Mouse (Mus musculus) CH12.LX (cell line): ENCODE measurements around the gene Crtc2. TPM values are rescaled to one million over a fixed set of nuclear protein-coding genes. Genes with fewer than 3 reads are reported as not detected.

Experiments
- DNase-seq: peaks from one replicate; pipeline ENCODE4 v3.0.0-alpha.2; 2013; ENCODE audit errors: extremely low read depth
- H3K27ac ChIP-seq: 2 replicates; pipeline ENCODE4 v1.5.1; 2012; ENCODE audit warnings: low read depth, mild to moderate bottlenecking, control low read depth, moderate library complexity; ENCODE audit not compliant: insufficient read depth
- H3K27me3 ChIP-seq: replicated peaks from 2 replicates; pipeline ENCODE3; 2012; ENCODE audit warnings: inconsistent platforms
- H3K36me3 ChIP-seq, 2 experiments: replicated peaks in 1 of 2; 2 replicates each; pipeline versions ENCODE3 to v1.6.1; 2012; ENCODE audit warnings: inconsistent platforms in 1 of 2, low read length in 1 of 2, mild to moderate bottlenecking in 1 of 2, mixed read lengths in 1 of 2, moderate library complexity in 1 of 2; ENCODE audit not compliant: control insufficient read depth in 1 of 2, insufficient read depth in 1 of 2
- H3K4me1 ChIP-seq, 2 experiments: 2 replicates each; pipeline ENCODE4 v1.6.1; 2012; ENCODE audit warnings: inconsistent platforms in 1 of 2, moderate library complexity in 1 of 2; ENCODE audit not compliant: insufficient read depth in 2 of 2, control insufficient read depth in 1 of 2
- H3K4me2 ChIP-seq: 2 replicates; pipeline ENCODE4 v1.6.1; 2012; ENCODE audit warnings: low read depth, mild to moderate bottlenecking, control low read depth; ENCODE audit not compliant: poor library complexity, insufficient read depth, severe bottlenecking
- H3K4me3 ChIP-seq, 3 experiments: fragments of 150-350 bp in 1 of 3; sonication (generic) in 1 of 3; replicated peaks in 1 of 3; 2 replicates each; pipeline versions ENCODE3 to v1.5.1; 2011 to 2012; ENCODE audit warnings: low read depth in 2 of 3, low read length in 2 of 3, mild to moderate bottlenecking in 2 of 3, moderate library complexity in 2 of 3, control low read depth in 1 of 3, improper control_type of control experiment in 1 of 3, inconsistent platforms in 1 of 3, mixed read lengths in 1 of 3; ENCODE audit not compliant: poor library complexity in 1 of 3
- H3K79me2 ChIP-seq: replicated peaks from 2 replicates; pipeline ENCODE4 v1.6.1; 2012; ENCODE audit warnings: mild to moderate bottlenecking, moderate library complexity; ENCODE audit not compliant: control insufficient read depth, poor library complexity, insufficient read depth, severe bottlenecking; ENCODE audit errors: extremely low read depth
- H3K9ac ChIP-seq: 2 replicates; pipeline ENCODE4 v1.6.1; 2012; ENCODE audit warnings: low read depth, mild to moderate bottlenecking, control low read depth, moderate library complexity; ENCODE audit not compliant: insufficient read depth
- H3K9me3 ChIP-seq: replicated peaks from 2 replicates; pipeline ENCODE3; 2012; ENCODE audit warnings: low read length, inconsistent platforms, mixed read lengths
- BHLHE40 ChIP-seq: IDR thresholded peaks from 2 replicates; pipeline ENCODE4 v1.6.1; 2011; ENCODE audit warnings: mild to moderate bottlenecking, low read depth, low read length, improper control_type of control experiment
- CHD1 ChIP-seq: IDR thresholded peaks from 2 replicates; pipeline ENCODE4 v1.6.1; 2012; ENCODE audit warnings: low read depth, low read length, improper control_type of control experiment, inconsistent platforms
- CTCF ChIP-seq, 2 experiments: IDR thresholded peaks in 1 of 2; conservative IDR thresholded peaks in 1 of 2; 2 replicates each; pipeline ENCODE4 v1.5.1; 2011 to 2012; ENCODE audit warnings: low read depth in 2 of 2, low read length in 2 of 2, improper control_type of control experiment in 1 of 2, inconsistent platforms in 1 of 2, mild to moderate bottlenecking in 1 of 2, moderate library complexity in 1 of 2
- ETS1 ChIP-seq: conservative IDR thresholded peaks from 2 replicates; pipeline ENCODE4 v1.6.1; 2012; ENCODE audit warnings: low read depth, mild to moderate bottlenecking, inconsistent platforms, low read length, improper control_type of control experiment, moderate library complexity
- GABPA ChIP-seq: IDR thresholded peaks from 2 replicates; pipeline ENCODE4 v1.6.1; 2012; ENCODE audit warnings: low read depth, low read length, improper control_type of control experiment, inconsistent platforms; ENCODE audit not compliant: insufficient replicate concordance
- HCFC1 ChIP-seq: IDR thresholded peaks from 2 replicates; pipeline ENCODE4 v1.6.1; 2012; ENCODE audit warnings: low read depth, mild to moderate bottlenecking, inconsistent platforms, low read length, improper control_type of control experiment
- IRF4 ChIP-seq: IDR thresholded peaks from 2 replicates; pipeline ENCODE4 v1.6.1; 2014; ENCODE audit warnings: low read depth, mild to moderate bottlenecking, inconsistent platforms, low read length, improper control_type of control experiment
- MEF2A ChIP-seq: IDR thresholded peaks from 2 replicates; pipeline ENCODE4 v1.6.1; 2014; ENCODE audit warnings: low read depth, mild to moderate bottlenecking, inconsistent platforms, low read length, improper control_type of control experiment, borderline replicate concordance
- MYC ChIP-seq: IDR thresholded peaks from 2 replicates; pipeline ENCODE4 v1.6.1; 2011; ENCODE audit warnings: low read depth, mild to moderate bottlenecking, improper control_type of control experiment, low read length
- NRF1 ChIP-seq: IDR thresholded peaks from 2 replicates; pipeline ENCODE4 v1.6.1; 2014; ENCODE audit warnings: low read depth, mild to moderate bottlenecking, inconsistent platforms, low read length, improper control_type of control experiment, moderate library complexity
- RAD21 ChIP-seq: IDR thresholded peaks from 2 replicates; pipeline ENCODE4 v1.6.1; 2011; ENCODE audit warnings: low read depth, mild to moderate bottlenecking, low read length, improper control_type of control experiment, moderate library complexity
- SMC3 ChIP-seq: IDR thresholded peaks from 2 replicates; pipeline ENCODE4 v1.6.1; 2011; ENCODE audit warnings: low read depth, low read length, improper control_type of control experiment
- ZNF384 ChIP-seq: IDR thresholded peaks from 2 replicates; pipeline ENCODE4 v1.6.1; 2012; ENCODE audit warnings: low read depth, low read length, improper control_type of control experiment, inconsistent platforms
- dilution Hi-C: fragments of 300-500 bp; cut with MboI; formaldehyde crosslinking; loops from 2 replicates; pipeline ENCODE4 v1.14.3; 2020; ENCODE audit warnings: low sequenced_read_pairs; ENCODE audit not compliant: extremely low pct_unique_long_range_greater_than_20kb, extremely low pct_ligation_motif_present
- in situ Hi-C: fragments of 300-500 bp; cut with MboI; formaldehyde crosslinking; loops from 3 replicates; pipeline ENCODE4 v1.14.3; 2019; ENCODE audit warnings: low sequenced_read_pairs, low pct_ligation_motif_present, low pct_unique_long_range_greater_than_20kb, mixed read lengths
- polyA plus RNA-seq: library from polyadenylated mRNA; unstranded; fragments of >175 nt; gene quantifications from 2 replicates; pipeline ENCODE4 v1.2.1, GENCODE M21; 2012; ENCODE audit warnings: low read depth; ENCODE audit not compliant: insufficient read length
- total RNA-seq, 2 experiments: library from RNA; depleted of rRNA; stranded (reverse); fragments of 300-350 nt in 1 of 2; fragments of >200 nt in 1 of 2; gene quantifications; 2 replicates each; pipeline ENCODE4 v1.2.3; 2012 to 2014

Crtc2 gene
- total and polyA plus RNA-seq, 3 experiments = 6.1 to 69.8 (median 13.5) TPM

DNA sequence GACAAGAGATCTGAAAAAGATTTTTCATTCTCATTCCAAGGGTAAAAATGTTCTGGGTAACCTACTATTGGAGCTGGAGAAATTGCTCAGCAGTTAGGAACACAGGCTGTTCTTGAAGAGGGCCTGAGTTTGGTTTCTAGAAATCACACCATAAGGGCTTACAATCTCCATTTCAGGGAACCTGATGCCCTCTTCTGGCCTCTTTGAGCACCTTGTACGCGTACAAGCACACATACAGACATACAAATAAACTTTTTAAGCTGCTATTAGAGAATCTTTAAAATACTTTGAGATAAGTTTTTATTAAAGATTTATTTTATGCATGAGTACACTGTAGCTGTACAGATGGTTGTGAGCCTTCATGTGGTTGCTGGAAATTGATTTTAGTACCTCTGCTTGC, 49.4 kb upstream of the Crtc2 start:
- no peak overlapping the region for H3K9ac ChIP-seq
- H3K36me3 ChIP-seq = peaks cover 18 to 38% of the 10 kb centered on the region in 2 experiments
- no peaks in the 10 kb centered on the region for H3K27me3 ChIP-seq
- peaks cover 7 to 20% of the 10 kb centered on the region in 2 experiments for H3K4me1 ChIP-seq
- dilution Hi-C loops (no loop called here), in situ Hi-C loops (no loop called here)
- no peak for DNase-seq
- H3K27ac ChIP-seq = no peak overlapping the region
- no peaks in the 10 kb centered on the region for H3K9me3 ChIP-seq
- no peak overlapping the region for H3K4me2 ChIP-seq
- H3K79me2 ChIP-seq = no peaks in the 10 kb centered on the region; the same call in 1 of the 2 replicates
- TF ChIP-seq CTCF (conservative IDR thresholded peaks at IDR 0.05 in 1 of 2, IDR thresholded peaks at IDR 0.05 in 1 of 2; ENCODE audit: low read depth in 2 of 2, low read length in 2 of 2) = peak in 1 of 2 experiments; percentile 56; a peak in 2 of 4 replicates
- TF ChIP-seq GABPA = no peak
- no peak for TF ChIP-seq NRF1
- TF ChIP-seq HCFC1 = no peak
- TF ChIP-seq SMC3 = peak; percentile 26
- peak; percentile 56 for TF ChIP-seq RAD21
- no peak for TF ChIP-seq MEF2A
- no peak overlapping the region for H3K4me3 ChIP-seq

DNA sequence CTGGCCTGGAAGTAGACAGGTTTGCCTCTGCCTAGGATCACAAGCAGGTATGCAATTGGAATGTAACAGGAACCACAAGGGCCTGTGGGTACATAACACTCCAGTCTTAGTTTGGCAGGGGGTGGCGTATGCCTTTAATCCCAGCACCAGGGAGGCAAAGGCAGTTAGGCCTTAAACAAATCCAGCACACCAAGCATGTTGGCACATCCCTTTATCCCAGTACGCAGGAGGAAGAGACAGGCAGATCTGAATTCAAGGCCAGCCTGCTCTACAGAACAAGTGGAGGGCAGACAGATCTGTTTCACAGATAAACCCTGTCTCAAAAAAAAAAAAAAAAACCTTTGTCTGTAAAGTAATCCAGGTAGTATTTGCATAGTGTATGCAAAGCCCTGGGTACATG, 45.3 kb upstream of the Crtc2 start:
- Histone ChIP-seq H3K36me3 (peaks cover 41 to 67% of the 10 kb centered on the region in 2 experiments), H3K27me3 (no peaks in the 10 kb centered on the region), H3K9me3 (no peaks in the 10 kb centered on the region), H3K4me3 (no peak overlapping the region), H3K79me2 (peaks cover 35% of the 10 kb centered on the region), H3K4me2 (no peak overlapping the region), H3K27ac (peak overlapping the region; percentile 6; the same call in 1 of the 2 replicates), H3K4me1 (peaks cover 3 to 33% of the 10 kb centered on the region in 2 experiments; a peak in 3 of 4 replicates), H3K9ac (no peak overlapping the region)
- in situ Hi-C loops = no loop called here
- TF ChIP-seq CHD1 (no peak), IRF4 (no peak), MYC (no peak), BHLHE40 (no peak), ZNF384 (0 out of 2 replicates have a peak, but pooled peaks have one; percentile 22), ETS1 (no peak)
- dilution Hi-C loops = no loop called here
- no peak for DNase-seq
